Mouse (Mus musculus): Measurements from ENCODE around the gene Zcchc18.
"Not testable (repeated sequence)": the region's sequence is repeated elsewhere in the genome, so short reads cannot be mapped to it uniquely, and the experiment has no call there.

Zcchc18 gene

GRCm38 (mm10) chrX:136992978-136993547 lies at the start of gene Zcchc18:
Gene Zcchc18, plus strand, starts transcription at chrX:136993155.
- DNase-seq (ENCODE audit: low spot score in 2 of 2): peak; percentile 52 to 63

- DNase-seq (ENCODE audit: low spot score in 2 of 2): peak; percentile 28 to 66
Observed at GRCm38 (mm10) chrX:136957583-136958279, 35.2 kb upstream of the Zcchc18 start.

GRCm38 (mm10) chrX:136958300-136958699 lies 34.7 kb upstream of the Zcchc18 start:
- DNase-seq (ENCODE audit: low spot score in 2 of 2): not testable (repeated sequence)

GRCm38 (mm10) chrX:136959688-136960087 lies 33.3 kb upstream of the Zcchc18 start:
- DNase-seq (ENCODE audit: low spot score in 2 of 2): no peak

- not testable (repeated sequence) for DNase-seq (ENCODE audit: low spot score in 2 of 2)
Observed at GRCm38 (mm10) chrX:136975397-136975796, 17.6 kb upstream of the Zcchc18 start, which contains the start of gene Tmsb15b2. Gene Tmsb15b2, minus strand, starts transcription at chrX:136975497.

GRCm38 (mm10) chrX:136976424-136977084 lies 16.4 kb upstream of the Zcchc18 start, which contains the start of the genes Tmsb15l and Tmsb15b1:
Gene Tmsb15l, minus strand, starts transcription at chrX:136976869.
Gene Tmsb15b1, minus strand, starts transcription at chrX:136976874.
- DNase-seq (ENCODE audit: low spot score in 2 of 2): peak in 1 of 2 experiments; percentile 41

GRCm38 (mm10) chrX:136978616-136979015 lies 14.3 kb upstream of the Zcchc18 start:
- DNase-seq (ENCODE audit: low spot score in 2 of 2): no peak

GRCm38 (mm10) chrX:136986039-136986438 lies 6.9 kb upstream of the Zcchc18 start:
- no peak for DNase-seq (ENCODE audit: low spot score in 2 of 2)

GRCm38 (mm10) chrX:136991274-136991673 lies 1.7 kb upstream of the Zcchc18 start:
- DNase-seq (ENCODE audit: low spot score in 2 of 2): no peak

- DNase-seq (ENCODE audit: low spot score in 2 of 2): no peak
Observed at GRCm38 (mm10) chrX:136992191-136992965, 577 bp upstream of the Zcchc18 start.

- DNase-seq (ENCODE audit: low spot score in 2 of 2): no peak
Observed at GRCm38 (mm10) chrX:136993641-136994040, 686 bp downstream of the Zcchc18 start.

- DNase-seq (ENCODE audit: low spot score in 2 of 2): no peak
Observed at GRCm38 (mm10) chrX:136996256-136996655, 3.3 kb downstream of the Zcchc18 start.

GRCm38 (mm10) chrX:137015099-137015709 lies 22.2 kb downstream of the Zcchc18 start:
- DNase-seq (ENCODE audit: low spot score in 2 of 2): no peak

GRCm38 (mm10) chrX:137017668-137018067 lies 24.7 kb downstream of the Zcchc18 start:
- no peak for DNase-seq (ENCODE audit: low spot score in 2 of 2)

GRCm38 (mm10) chrX:137019310-137019709 lies 26.4 kb downstream of the Zcchc18 start:
- peak; percentile 35 to 36 for DNase-seq (ENCODE audit: low spot score in 2 of 2)

GRCm38 (mm10) chrX:137030916-137031315 lies 38.0 kb downstream of the Zcchc18 start:
- no peak for DNase-seq (ENCODE audit: low spot score in 2 of 2)

- no peak for DNase-seq (ENCODE audit: low spot score in 2 of 2)
Observed at GRCm38 (mm10) chrX:137031726-137032125, 38.8 kb downstream of the Zcchc18 start.

GRCm38 (mm10) chrX:137034322-137034721 lies 41.4 kb downstream of the Zcchc18 start:
- DNase-seq (ENCODE audit: low spot score in 2 of 2): no peak

GRCm38 (mm10) chrX:137037470-137037999 lies 44.6 kb downstream of the Zcchc18 start:
- no peak for DNase-seq (ENCODE audit: low spot score in 2 of 2)

GRCm38 (mm10) chrX:137038000-137038483 lies 45.1 kb downstream of the Zcchc18 start, which contains the start of gene Slc25a53:
Gene Slc25a53, minus strand, starts transcription at chrX:137038302.
- DNase-seq (ENCODE audit: low spot score in 2 of 2): peak; percentile 66 to 71

- no peak for DNase-seq (ENCODE audit: low spot score in 2 of 2)
Observed at GRCm38 (mm10) chrX:137038502-137038901, 45.5 kb downstream of the Zcchc18 start.
